Mouse (Mus musculus): ENCODE results near the gene Ncf1.

GRCm38 (mm10) chr5:134237508-134237907 is 8.1 kb upstream of the Ncf1 start:
- no peak for TF ChIP-seq CTCF (IDR thresholded peaks at IDR 0.05; ENCODE audit: extremely low read depth, insufficient read depth, low read length)
- TF ChIP-seq POLR2A (IDR thresholded peaks at IDR 0.05; ENCODE audit: extremely low read depth, insufficient read depth, low read length) = no peak
